Mouse (Mus musculus): ENCODE results near the gene Dhh. TPM values are rescaled to one million over a fixed set of nuclear protein-coding genes. Genes with fewer than 3 reads are reported as not detected.
A peak's percentile ranks its signal among the peaks of the same experiment; 100 is the strongest.

Gene Dhh
- total RNA-seq, 2 experiments from 2014 or later = 0.10 to 0.12 TPM

DNA sequence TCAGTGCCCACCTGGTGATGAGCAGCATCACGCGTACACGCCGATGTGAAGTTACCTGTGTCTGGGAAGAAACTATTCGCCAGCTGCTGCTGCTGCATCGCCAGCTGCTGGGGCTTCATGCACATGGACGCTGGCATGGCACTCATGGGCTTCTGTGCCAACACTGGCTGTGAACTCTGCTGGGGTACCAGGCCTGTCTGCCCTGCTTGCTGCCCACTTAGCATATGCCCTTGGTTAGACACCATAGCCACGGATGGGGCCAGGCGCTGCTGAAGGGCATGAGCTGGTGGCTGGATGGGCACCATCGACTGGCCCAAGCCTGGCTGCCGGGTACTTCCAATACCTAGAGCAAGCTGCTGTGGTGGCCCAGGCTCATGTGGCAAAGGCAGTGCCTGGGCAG is 49.2 kb downstream of the Dhh start:
- no peak for DNase-seq (ENCODE audit: low spot score in 2 of 2)
- H3K27ac ChIP-seq = no peak overlapping the region
- no peak for TF ChIP-seq CTCF (conservative IDR thresholded peaks at IDR 0.05)

GRCm38 (mm10) chr15:98846140-98846539 is 52.2 kb downstream of the Dhh start:
- Histone ChIP-seq H3K27ac (no peak overlapping the region), H3K4me3 (no peak overlapping the region)
- TF ChIP-seq CTCF (conservative IDR thresholded peaks at IDR 0.05) = no peak
- no peak for DNase-seq (ENCODE audit: low spot score in 2 of 2)

More for the DNA sequence above, 49.2 kb downstream of the Dhh start:
- no peak overlapping the region for H3K4me3 ChIP-seq

DNA sequence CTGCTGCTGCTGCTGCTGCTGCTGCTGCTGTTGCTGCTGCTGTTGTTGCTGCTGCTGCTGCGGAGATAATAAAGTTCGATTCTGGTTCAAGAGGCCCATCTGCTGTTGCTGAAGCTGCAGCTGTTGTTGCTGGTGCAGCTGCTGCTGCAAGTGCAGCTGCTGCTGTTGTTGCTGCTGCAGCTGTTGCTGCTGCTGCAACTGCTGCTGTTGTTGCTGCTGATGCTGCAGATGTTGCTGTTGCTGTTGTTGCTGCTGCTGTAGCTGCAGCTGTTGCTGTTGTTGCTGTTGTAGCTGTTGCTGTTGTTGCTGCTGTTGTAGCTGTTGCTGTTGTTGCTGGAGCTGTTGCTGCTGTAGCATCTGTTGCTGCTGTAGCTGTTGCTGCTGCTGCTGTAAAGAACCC is 53.2 kb downstream of the Dhh start:
- DNase-seq (ENCODE audit: low spot score in 2 of 2) = no peak
- H3K4me3 ChIP-seq = no peak overlapping the region
- H3K27ac ChIP-seq = no peak overlapping the region
- TF ChIP-seq CTCF (conservative IDR thresholded peaks at IDR 0.05) = no peak

DNA sequence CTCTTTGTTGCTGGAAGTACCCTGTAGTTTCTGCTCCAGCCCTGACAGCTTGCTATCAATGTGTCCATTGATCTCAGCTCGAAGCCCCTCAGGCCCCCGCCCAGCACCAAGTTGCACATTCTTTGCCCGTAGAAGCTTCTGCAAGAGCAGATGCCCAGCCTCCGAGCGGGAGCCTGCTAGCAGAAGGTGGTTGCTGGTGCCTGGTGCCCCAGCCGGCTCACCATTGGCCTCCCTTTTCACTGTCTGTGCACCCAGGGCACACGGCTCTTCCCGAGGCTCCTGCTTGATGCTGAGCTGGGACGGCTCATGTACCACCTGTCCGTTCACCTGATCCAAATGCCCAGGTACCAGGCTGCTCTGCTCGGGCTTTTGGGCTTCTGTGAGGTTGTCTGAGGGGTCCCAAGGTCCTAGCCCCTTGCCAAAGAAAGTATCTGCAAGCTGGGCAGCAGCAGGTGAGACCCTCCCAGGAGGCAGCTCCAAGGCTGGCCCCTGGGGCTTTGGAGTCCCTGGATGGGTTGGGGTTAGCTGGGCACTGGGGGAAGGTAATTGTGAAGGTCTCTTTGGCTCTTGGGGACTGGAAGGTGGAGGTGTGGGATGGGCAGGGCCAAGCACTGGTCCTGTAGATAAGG is 54.6 kb downstream of the Dhh start:
- Histone ChIP-seq H3K27ac (peak overlapping the region; percentile 24; the same call in 1 of the 2 replicates), H3K4me3 (no peak overlapping the region)
- TF ChIP-seq CTCF (conservative IDR thresholded peaks at IDR 0.05) = no peak
- DNase-seq (ENCODE audit: low spot score in 2 of 2) = no peak

Other genes starting within 250 kb of the Dhh start
- 10 to 100 TPM; 79.7 to 87.4 TPM for gene Ddx23, start 235.6 kb downstream of the Dhh start, total RNA-seq (2021)
- gene Rnd1, start 221.1 kb downstream of the Dhh start, total RNA-seq (2021) = 1 to 10 TPM; 6.4 to 6.9 TPM
- gene Ccdc65, start 190.3 kb downstream of the Dhh start, total RNA-seq (2021) = 1 to 10 TPM; 6.7 to 9.5 TPM
- 1 to 10 TPM in 1 of 2 experiments, under 1 TPM in 1; 0.66 to 1.3 TPM for gene Fkbp11, start 170.3 kb downstream of the Dhh start, total RNA-seq (2021)
- 100 to 1,000 TPM; 820 to 852 TPM for gene Arf3, start 135.3 kb downstream of the Dhh start, total RNA-seq (2021)
- under 1 TPM; 0.15 to 0.38 TPM for gene Wnt10b, start 120.4 kb downstream of the Dhh start, total RNA-seq (2021)
- gene Wnt1, start 108.7 kb downstream of the Dhh start, total RNA-seq (2021) = not detected
- gene Ddn, start 89.0 kb downstream of the Dhh start, total RNA-seq (2021) = 1,000 to 10,000 TPM; 1,636 to 1,683 TPM
- gene Prkag1, start 67.0 kb downstream of the Dhh start, total RNA-seq (2021) = 10 to 100 TPM; 50.3 to 51.9 TPM
- 100 to 1,000 TPM in 1 of 2 experiments, 10 to 100 TPM in 1; 89.3 to 106 TPM for gene Kmt2d, start 27.3 kb downstream of the Dhh start, total RNA-seq (2021)
- 1 to 10 TPM; 8.5 TPM for gene Rhebl1, start 4.0 kb downstream of the Dhh start, total RNA-seq (2021)
- gene Lmbr1l, start 19.7 kb upstream of the Dhh start, total RNA-seq (2021) = 10 to 100 TPM; 17.0 to 20.6 TPM
- gene Tuba1b, start 36.0 kb upstream of the Dhh start, total RNA-seq (2021) = 100 to 1,000 TPM; 466 to 491 TPM
- gene Gm49450, start 55.0 kb upstream of the Dhh start, total RNA-seq (2021) = not detected
- gene Tuba1a, start 55.2 kb upstream of the Dhh start, total RNA-seq (2021) = 100 to 1,000 TPM; 768 to 781 TPM
- 10 to 100 TPM; 49.6 to 51.1 TPM for gene Tuba1c, start 131.4 kb upstream of the Dhh start, total RNA-seq (2021)
- gene Prph, start 156.6 kb upstream of the Dhh start, total RNA-seq (2021) = under 1 TPM; 0.67 to 0.83 TPM
- gene Troap, start 176.0 kb upstream of the Dhh start, total RNA-seq (2021) = under 1 TPM; 0.36 to 0.64 TPM
- gene C1ql4, start 189.3 kb upstream of the Dhh start, total RNA-seq (2021) = not detected
- gene Dnajc22, start 194.6 kb upstream of the Dhh start, total RNA-seq (2021) = under 1 TPM in 1 of 2 experiments, not detected in 1; 0.31 TPM
- gene Spats2, start 227.4 kb upstream of the Dhh start, total RNA-seq (2021) = 10 to 100 TPM; 29.2 to 30.9 TPM